Mouse (Mus musculus) inflammation-experienced regulatory T-cells, adult 16 weeks (primary cell): ENCODE data around the gene Rab25. TPM values are rescaled to one million over a fixed set of nuclear protein-coding genes. Genes with fewer than 3 reads are reported as not detected.

Source experiments
- polyA plus RNA-seq: library from polyadenylated mRNA; unstranded; fragments of 100-300 nt; shearing (Covaris generic); gene quantifications from one replicate; pipeline ENCODE4 v1.2.1, GENCODE M21; 2017

Rab25 gene
- polyA plus RNA-seq, result not detected

GRCm38 (mm10) chr3:88548180-88548917, at the start of gene Rab25:
Rab25 (minus strand) TSS chr3:88548300.

GRCm38 (mm10) chr3:88575540-88575939, 27.4 kb upstream of the Rab25 start, which contains the start of gene Ssr2:
Ssr2 (plus strand) TSS chr3:88575876.

GRCm38 (mm10) chr3:88553525-88553879, 5.4 kb upstream of the Rab25 start, which contains the start of gene Ubqln4:
Ubqln4 (plus strand) TSS chr3:88553758.

GRCm38 (mm10) chr3:88552676-88553524, 4.8 kb upstream of the Rab25 start, which contains the start of gene Lamtor2:
Lamtor2 (minus strand) TSS chr3:88553074.

GRCm38 (mm10) chr3:88532299-88532674, 15.8 kb downstream of the Rab25 start, which contains the start of gene Mex3a:
Mex3a (plus strand) TSS chr3:88532395.

GRCm38 (mm10) chr3:88509692-88510420, 38.2 kb downstream of the Rab25 start, which contains the start of gene Lmna:
Lmna (minus strand) TSS chr3:88509956.

Other genes with a start within 250 kb of the Rab25 start
- gene Glmp, start 223.3 kb downstream of the Rab25 start, polyA plus RNA-seq, result 413 TPM
- gene Tmem79, start 212.2 kb downstream of the Rab25 start, polyA plus RNA-seq, result 0.89 TPM
- gene Smg5, start 212.0 kb downstream of the Rab25 start, polyA plus RNA-seq, result 49.2 TPM
- not detected for gene Paqr6, start 183.7 kb downstream of the Rab25 start, polyA plus RNA-seq
- gene Bglap3, start 175.6 kb downstream of the Rab25 start, polyA plus RNA-seq, result not detected
- not detected for gene Bglap2, start 169.6 kb downstream of the Rab25 start, polyA plus RNA-seq
- not detected for gene Bglap, start 163.8 kb downstream of the Rab25 start, polyA plus RNA-seq
- 36.0 TPM for gene Pmf1, start 138.0 kb downstream of the Rab25 start, polyA plus RNA-seq
- 23.1 TPM for gene Slc25a44, start 123.2 kb downstream of the Rab25 start, polyA plus RNA-seq
- 44.9 TPM for gene Sema4a, start 87.1 kb downstream of the Rab25 start, polyA plus RNA-seq
- gene Lmna, start 38.3 kb downstream of the Rab25 start, polyA plus RNA-seq, result 20.3 TPM
- 0.18 TPM for gene Mex3a, start 15.9 kb downstream of the Rab25 start, polyA plus RNA-seq
- gene Lamtor2, start 4.8 kb upstream of the Rab25 start, polyA plus RNA-seq, result 205 TPM
- gene Ubqln4, start 5.5 kb upstream of the Rab25 start, polyA plus RNA-seq, result 59.6 TPM
- gene Ssr2, start 27.6 kb upstream of the Rab25 start, polyA plus RNA-seq, result 130 TPM
- gene Arhgef2, start 57.7 kb upstream of the Rab25 start, polyA plus RNA-seq, result 119 TPM
- not detected for gene Rxfp4, start 104.8 kb upstream of the Rab25 start, polyA plus RNA-seq
- 93.8 TPM for gene Khdc4, start 137.5 kb upstream of the Rab25 start, polyA plus RNA-seq
- gene Rit1, start 168.5 kb upstream of the Rab25 start, polyA plus RNA-seq, result 55.4 TPM
- gene Syt11, start 226.9 kb upstream of the Rab25 start, polyA plus RNA-seq, result 119 TPM